Mouse (Mus musculus) ES-E14 (cell line): Measurements from ENCODE around the gene Atp8b3. TPM values are rescaled to one million over a fixed set of nuclear protein-coding genes. Genes with fewer than 3 reads are reported as not detected.

Experiments
- DNase-seq: peaks from one replicate; pipeline ENCODE4 v3.0.0-alpha.2; 2013; ENCODE audit warnings: low read depth, low spot score
- H3K27ac ChIP-seq: 2 replicates; pipeline ENCODE4 v1.5.1; 2012; ENCODE audit warnings: low read depth, mild to moderate bottlenecking, low read length, moderate library complexity, mixed read lengths; ENCODE audit not compliant: poor library complexity, insufficient read depth, severe bottlenecking
- H3K36me3 ChIP-seq: 2 replicates; pipeline ENCODE4 v1.6.1; 2012; ENCODE audit warnings: mild to moderate bottlenecking, low read length, moderate library complexity, mixed read lengths; ENCODE audit not compliant: control insufficient read depth, poor library complexity, insufficient read depth, severe bottlenecking
- H3K4me1 ChIP-seq, 2 experiments: fragments of 150-350 bp in 1 of 2; sonication (generic) in 1 of 2; 2 replicates each; pipeline ENCODE4 v1.6.1; 2012; ENCODE audit warnings: low read length in 2 of 2, mild to moderate bottlenecking in 1 of 2, mixed read lengths in 1 of 2; ENCODE audit not compliant: control insufficient read depth in 2 of 2, insufficient read depth in 2 of 2, poor library complexity in 1 of 2
- H3K4me3 ChIP-seq, 2 experiments: fragments of 150-350 bp in 1 of 2; sonication (generic) in 1 of 2; 2 replicates each; pipeline ENCODE4 v1.5.1; 2012; ENCODE audit warnings: low read length in 2 of 2, low read depth in 1 of 2, mild to moderate bottlenecking in 1 of 2, mixed read lengths in 1 of 2; ENCODE audit not compliant: insufficient read depth in 1 of 2, poor library complexity in 1 of 2, severe bottlenecking in 1 of 2
- H3K9ac ChIP-seq: 2 replicates; pipeline ENCODE4 v1.6.1; 2012; ENCODE audit warnings: low read depth, mild to moderate bottlenecking, low read length, mixed read lengths; ENCODE audit not compliant: poor library complexity, insufficient read depth, severe bottlenecking
- H3K9me3 ChIP-seq: fragments of 150-350 bp; sonication (generic); 2 replicates; pipeline ENCODE4 v1.6.1; 2012; ENCODE audit warnings: low read depth, mild to moderate bottlenecking, low read length; ENCODE audit not compliant: control insufficient read depth, insufficient read depth
- CHD2 ChIP-seq: IDR thresholded peaks from 2 replicates; pipeline ENCODE4 v1.6.1; 2014; ENCODE audit warnings: mild to moderate bottlenecking, low read depth, low read length, inconsistent platforms
- HCFC1 ChIP-seq: IDR thresholded peaks from 2 replicates; pipeline ENCODE4 v1.6.1; 2012; ENCODE audit warnings: low read length, inconsistent platforms, borderline replicate concordance; ENCODE audit not compliant: insufficient read depth
- MAFK ChIP-seq: IDR thresholded peaks from 2 replicates; pipeline ENCODE4 v1.6.1; 2014; ENCODE audit warnings: mild to moderate bottlenecking, low read depth, low read length, inconsistent platforms; ENCODE audit not compliant: insufficient read depth
- ZC3H11A ChIP-seq: IDR thresholded peaks from 2 replicates; pipeline ENCODE4 v1.6.1; 2012; ENCODE audit warnings: low read depth, mild to moderate bottlenecking, inconsistent platforms, low read length, borderline replicate concordance
- ZNF384 ChIP-seq: IDR thresholded peaks from 2 replicates; pipeline ENCODE4 v1.6.1; 2012; ENCODE audit warnings: low read depth, low read length, inconsistent platforms
- in situ Hi-C, 2 experiments: fragments of 600-800 bp; cut with MboI; formaldehyde crosslinking; loops; one replicate each; pipeline ENCODE4 v1.15.1; 2025; ENCODE audit warnings: low sequenced_read_pairs in 2 of 2, inconsistent platforms in 1 of 2; ENCODE audit not compliant: unreplicated experiment in 2 of 2
- total RNA-seq: library from RNA; depleted of rRNA; stranded (reverse); fragments of 300-350 nt; gene quantifications from 2 replicates; pipeline ENCODE4 v1.2.3, GENCODE M21; 2012

Atp8b3 gene
- total RNA-seq, 1 experiment: 0.80 TPM

GRCm38 (mm10) chr10:80546945-80547344 is 8.0 kb upstream of the Atp8b3 start:
- H3K27ac ChIP-seq: no peak overlapping the region
- H3K4me3 ChIP-seq: no peak overlapping the region
- no peak for TF ChIP-seq ZNF384
- TF ChIP-seq CHD2: no peak
- no peak for TF ChIP-seq ZC3H11A
- TF ChIP-seq HCFC1: no peak
- no peak for TF ChIP-seq MAFK
- no peak overlapping the region for H3K9ac ChIP-seq
- in situ Hi-C loops: no loop called here
- H3K36me3 ChIP-seq: peaks cover 74% of the 10 kb centered on the region
- no peaks in the 10 kb centered on the region for H3K9me3 ChIP-seq
- H3K4me1 ChIP-seq: no peaks in the 10 kb centered on the region
- DNase-seq: no peak

- Histone ChIP-seq H3K4me3 (no peak overlapping the region), H3K9ac (no peak overlapping the region), H3K36me3 (peaks cover 78% of the 10 kb centered on the region), H3K27ac (no peak overlapping the region), H3K4me1 (no peaks in the 10 kb centered on the region), H3K9me3 (no peaks in the 10 kb centered on the region)
- no peak for TF ChIP-seq HCFC1
- in situ Hi-C loops: no loop called here
- DNase-seq: no peak
Measured at GRCm38 (mm10) chr10:80545590-80545989, 6.7 kb upstream of the Atp8b3 start.

- TF ChIP-seq HCFC1 (no peak), CHD2 (no peak), ZC3H11A (no peak), ZNF384 (no peak), MAFK (no peak)
- H3K9ac ChIP-seq: no peak overlapping the region
- H3K27ac ChIP-seq: no peak overlapping the region
- peaks cover 0 to 8% of the 10 kb centered on the region in 2 experiments; a peak in 2 of 4 replicates for H3K4me1 ChIP-seq
- no peaks in the 10 kb centered on the region for H3K9me3 ChIP-seq
- H3K36me3 ChIP-seq: peaks cover 64% of the 10 kb centered on the region
- in situ Hi-C loops: no loop called here
- no peak for DNase-seq
- no peak overlapping the region for H3K4me3 ChIP-seq
Measured at GRCm38 (mm10) chr10:80543873-80544272, 4.9 kb upstream of the Atp8b3 start.

GRCm38 (mm10) chr10:80539493-80539892 is 569 bp upstream of the Atp8b3 start:
- TF ChIP-seq ZNF384: peak; percentile 55; the same call in 1 of the 2 replicates
- no peak for TF ChIP-seq HCFC1
- no peak for DNase-seq
- Histone ChIP-seq H3K27ac (no peak overlapping the region), H3K4me1 (peaks cover 0 to 20% of the 10 kb centered on the region in 2 experiments; a peak in 2 of 4 replicates), H3K9ac (no peak overlapping the region), H3K4me3 (peak overlapping the region in 1 of 2 experiments; percentile 80; a peak in 1 of 4 replicates), H3K36me3 (peaks cover 33% of the 10 kb centered on the region), H3K9me3 (no peaks in the 10 kb centered on the region)
- in situ Hi-C loops: no loop called here

GRCm38 (mm10) chr10:80538180-80538579 is 744 bp downstream of the Atp8b3 start:
- no peaks in the 10 kb centered on the region for H3K9me3 ChIP-seq
- H3K4me3 ChIP-seq: peak overlapping the region in 1 of 2 experiments; percentile 80; a peak in 1 of 4 replicates
- peaks cover 2 to 23% of the 10 kb centered on the region in 2 experiments; a peak in 3 of 4 replicates for H3K4me1 ChIP-seq
- in situ Hi-C loops: no loop called here
- DNase-seq: no peak
- no peak for TF ChIP-seq ZNF384
- no peak for TF ChIP-seq CHD2
- H3K36me3 ChIP-seq: peaks cover 20% of the 10 kb centered on the region
- H3K27ac ChIP-seq: no peak overlapping the region
- no peak overlapping the region for H3K9ac ChIP-seq
